Mouse (Mus musculus) kidney, postnatal 10 days (tissue): Measurements from ENCODE around the gene Bdnf.

Experiments used
- DNase-seq: peaks from one replicate; pipeline ENCODE4 v3.0.0; 2021; ENCODE audit warnings: mixed read lengths

The Bdnf gene

DNA sequence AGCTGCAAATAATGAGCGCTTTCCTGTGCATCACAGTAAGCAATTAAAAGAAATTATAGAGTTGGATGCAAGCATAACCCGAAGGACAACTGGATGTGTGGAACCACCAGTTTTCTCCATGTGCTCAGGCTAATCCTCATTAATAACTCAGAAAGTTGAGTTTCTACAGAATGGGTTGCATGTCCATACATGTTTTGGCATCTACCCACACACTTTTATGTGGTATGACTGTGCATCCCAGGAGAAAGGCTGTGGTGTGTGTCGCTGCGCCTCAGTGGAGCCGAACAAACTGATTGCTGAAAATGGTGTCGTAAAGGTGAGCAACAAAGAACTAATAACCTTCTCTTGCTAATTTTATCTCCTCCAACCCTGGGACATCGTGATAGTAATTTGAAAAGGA, 34.8 kb downstream of the Bdnf start:
- DNase-seq, result no peak

DNA sequence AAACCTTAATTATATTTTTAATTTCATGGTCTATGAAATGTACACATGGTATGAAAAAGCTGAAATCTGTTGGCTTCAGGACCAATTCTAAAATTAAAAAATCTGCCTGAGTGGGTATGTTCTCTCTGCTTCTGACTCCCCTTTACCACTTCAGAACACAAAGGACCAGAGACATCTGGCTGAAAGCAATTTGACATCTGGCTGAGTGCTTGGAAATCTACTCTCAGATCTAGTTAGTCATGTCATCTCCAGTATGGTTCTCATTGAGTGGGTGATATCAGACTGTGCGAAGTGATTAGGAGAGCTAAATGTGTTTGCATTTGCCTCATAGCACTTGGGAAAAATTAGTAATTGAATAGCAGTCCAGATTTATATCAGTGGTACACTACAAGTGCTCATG, 36.5 kb downstream of the Bdnf start:
- no peak for DNase-seq

DNA sequence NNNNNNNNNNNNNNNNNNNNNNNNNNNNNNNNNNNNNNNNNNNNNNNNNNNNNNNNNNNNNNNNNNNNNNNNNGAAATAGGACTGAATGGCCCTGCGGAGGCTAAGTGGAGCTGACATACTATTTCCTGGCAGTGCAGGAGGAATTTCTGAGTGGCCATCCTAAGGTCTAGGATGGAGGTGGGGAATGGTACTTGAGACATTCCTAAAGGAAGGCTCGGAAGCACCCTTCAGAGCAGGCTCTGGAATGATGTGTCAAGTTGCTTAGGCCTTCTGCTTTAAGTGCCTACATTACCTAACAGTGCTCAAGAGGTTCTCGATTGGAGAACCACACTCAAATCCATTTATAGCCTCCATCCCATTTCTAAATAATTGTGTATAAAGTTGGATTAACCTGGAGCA, 50.8 kb downstream of the Bdnf start:
- no peak for DNase-seq

DNA sequence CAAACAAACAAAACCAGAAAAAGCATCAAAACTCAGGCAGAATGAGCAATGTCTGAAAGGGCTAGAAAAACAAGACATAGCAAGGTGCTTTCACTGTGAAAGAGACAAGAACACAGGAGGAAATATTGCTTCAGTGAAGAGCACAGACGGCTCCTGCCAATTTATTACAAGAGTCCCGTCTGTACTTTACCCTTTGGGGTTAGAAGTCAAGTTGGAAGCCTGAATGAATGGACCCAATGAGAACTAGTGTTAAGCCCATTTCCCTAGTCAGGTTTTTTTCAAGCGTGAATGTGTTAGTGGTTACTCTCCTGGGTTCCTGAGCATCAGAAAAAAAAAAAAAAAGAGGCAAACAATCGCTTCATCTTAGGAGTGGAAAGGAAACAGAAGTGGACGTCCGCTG, 51.3 kb downstream of the Bdnf start:
- DNase-seq, result no peak

DNA sequence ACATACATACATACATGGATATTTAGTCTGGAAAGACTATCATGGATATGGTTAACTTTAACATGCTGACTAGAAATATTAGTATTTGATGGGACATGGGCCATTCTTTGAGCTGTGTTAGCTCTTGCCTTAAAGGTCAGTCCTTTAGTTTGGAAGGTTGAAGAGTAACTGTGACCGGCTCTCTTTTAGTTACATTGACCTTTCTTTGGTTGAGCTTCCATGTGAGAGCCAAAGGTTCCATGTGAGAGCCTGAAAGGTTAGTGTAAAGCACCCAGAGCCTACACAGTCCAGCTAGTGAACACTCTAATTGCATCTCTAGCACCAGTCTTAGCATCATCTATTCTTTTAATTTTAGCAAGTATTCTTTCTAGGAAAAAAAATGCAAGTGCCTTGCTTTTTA, 54.7 kb downstream of the Bdnf start:
- no peak for DNase-seq

DNA sequence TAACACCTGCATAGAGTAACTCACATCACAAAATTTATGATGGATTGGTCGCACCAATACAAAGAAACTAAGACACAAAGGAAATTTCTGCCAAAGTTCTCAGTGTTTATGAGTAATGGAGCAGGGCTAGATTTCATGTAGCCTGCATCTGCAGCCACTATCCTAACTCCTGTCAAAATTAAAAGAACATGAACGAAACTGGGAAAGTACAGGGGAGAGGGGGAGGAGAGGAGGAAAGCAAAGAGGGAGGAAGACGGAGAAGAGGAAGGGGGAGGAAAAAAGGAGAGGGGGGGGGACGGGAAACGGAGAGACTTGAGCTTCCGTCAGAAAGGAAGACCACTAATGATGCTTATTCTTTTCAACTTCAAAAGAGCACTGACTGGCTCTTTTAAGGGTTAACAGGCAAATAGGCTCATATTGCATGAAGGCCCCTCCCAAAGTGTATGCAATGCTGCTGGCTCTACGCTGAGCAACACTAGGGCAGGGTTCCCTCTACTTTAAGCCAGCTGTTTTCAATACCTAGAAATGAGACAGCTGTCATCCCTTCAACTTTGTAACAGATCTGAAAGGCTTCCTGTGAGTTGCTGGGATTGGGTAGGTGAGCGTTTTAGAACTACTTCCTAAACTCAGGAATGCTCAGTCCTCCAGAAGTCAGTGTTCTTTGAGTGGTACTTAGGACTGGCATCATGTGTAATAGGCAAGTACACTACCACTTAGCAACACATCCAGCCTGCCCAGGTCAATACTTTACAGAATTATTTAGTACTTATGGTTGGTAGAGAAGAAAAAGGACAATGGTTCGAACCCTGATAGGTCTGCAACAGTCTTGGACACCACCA, 58.9 kb downstream of the Bdnf start:
- no peak for DNase-seq

DNA sequence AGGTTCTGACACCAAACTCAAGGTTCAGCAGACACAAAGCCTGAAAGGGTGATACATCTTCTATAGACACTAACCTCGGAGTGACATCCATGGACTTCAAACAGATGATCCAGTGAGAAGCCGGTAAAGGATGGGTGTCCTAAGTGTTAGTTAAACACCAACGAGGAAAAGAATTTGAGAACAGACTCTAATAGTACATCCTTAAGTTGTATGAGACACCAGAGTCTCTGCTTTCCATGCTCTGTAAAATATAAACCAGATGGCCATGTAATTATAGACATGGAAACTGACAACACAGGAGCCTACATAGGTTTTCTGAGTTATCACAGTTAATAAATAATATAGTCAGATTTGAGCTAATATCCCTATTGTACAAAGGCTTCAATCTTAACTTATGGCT, 59.7 kb downstream of the Bdnf start:
- DNase-seq, result no peak

DNA sequence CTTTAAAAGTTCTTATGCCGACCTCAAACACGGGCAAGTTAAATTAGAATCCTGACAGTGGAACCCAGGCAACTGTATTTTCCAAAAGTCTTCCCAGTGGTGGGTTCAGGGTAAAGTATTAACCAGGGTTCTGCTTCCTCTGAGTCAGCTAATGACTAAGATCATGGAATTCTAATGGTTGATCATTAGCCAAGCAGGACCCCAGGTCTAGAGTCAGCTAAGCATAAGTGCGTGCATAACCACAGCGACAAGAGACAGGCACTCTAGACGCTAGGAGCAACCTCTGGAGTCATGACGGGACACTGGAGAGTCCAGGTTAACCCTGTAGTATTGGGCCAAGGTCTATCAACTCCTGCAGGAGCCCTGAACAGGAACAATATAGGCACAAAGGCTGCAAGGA, 60.2 kb downstream of the Bdnf start:
- DNase-seq, result peak; percentile 40

DNA sequence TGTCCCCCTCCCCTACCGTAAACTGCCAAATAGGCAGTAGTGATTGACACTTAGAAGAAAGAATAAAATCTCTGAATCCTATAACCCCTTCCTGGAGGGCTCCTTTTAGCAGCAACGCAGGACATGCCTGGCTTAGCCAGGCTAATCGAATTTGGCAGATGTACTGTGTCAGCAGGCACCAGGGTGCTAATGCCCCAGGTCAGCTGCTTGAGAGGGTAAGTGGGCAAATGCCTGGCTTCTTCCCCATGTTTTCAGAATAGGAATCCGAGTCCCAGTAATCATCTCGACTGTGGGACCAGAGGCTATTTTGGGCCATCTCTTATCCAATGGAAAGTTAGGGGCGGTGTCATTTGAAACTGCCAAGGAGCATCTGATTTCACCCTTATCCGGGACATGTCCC, 60.8 kb downstream of the Bdnf start:
- peak; percentile 14 for DNase-seq

DNA sequence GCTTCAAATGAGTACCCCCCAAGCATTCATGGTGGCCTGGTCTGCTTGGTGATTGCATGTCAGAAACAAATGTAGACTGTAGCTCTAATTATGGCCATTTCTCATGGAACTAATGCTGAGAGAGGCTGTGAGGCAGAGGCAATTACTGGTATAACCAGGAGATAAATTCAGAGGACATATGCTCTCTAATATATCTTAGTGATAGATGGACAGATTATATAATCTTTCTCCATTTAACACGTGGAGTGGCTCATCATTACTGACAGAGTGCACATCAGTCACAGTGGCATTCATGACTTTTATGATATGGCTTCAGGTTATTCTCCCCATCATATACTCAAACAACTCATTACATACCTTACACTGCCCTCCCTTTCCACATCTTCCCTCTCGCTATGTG, 61.8 kb downstream of the Bdnf start:
- no peak for DNase-seq

DNA sequence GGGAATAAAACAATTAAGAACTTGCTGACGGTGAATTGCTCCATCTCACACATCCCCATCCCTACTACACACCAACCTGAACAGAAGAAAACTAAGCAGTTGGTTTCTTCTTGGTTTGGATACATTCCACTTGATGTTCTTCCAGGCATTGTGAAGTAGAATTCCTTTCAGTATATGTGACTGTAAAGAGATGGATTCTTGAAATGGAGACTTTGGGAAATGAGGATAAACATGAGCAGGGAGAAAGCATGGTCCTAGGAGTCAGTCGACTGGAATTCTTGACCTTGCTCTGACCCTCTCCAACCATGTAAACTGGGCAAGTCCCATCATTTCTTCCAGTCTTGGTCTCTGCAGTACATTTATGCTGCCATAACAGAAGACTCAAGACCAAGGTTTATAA, 63.8 kb downstream of the Bdnf start:
- no peak for DNase-seq

DNA sequence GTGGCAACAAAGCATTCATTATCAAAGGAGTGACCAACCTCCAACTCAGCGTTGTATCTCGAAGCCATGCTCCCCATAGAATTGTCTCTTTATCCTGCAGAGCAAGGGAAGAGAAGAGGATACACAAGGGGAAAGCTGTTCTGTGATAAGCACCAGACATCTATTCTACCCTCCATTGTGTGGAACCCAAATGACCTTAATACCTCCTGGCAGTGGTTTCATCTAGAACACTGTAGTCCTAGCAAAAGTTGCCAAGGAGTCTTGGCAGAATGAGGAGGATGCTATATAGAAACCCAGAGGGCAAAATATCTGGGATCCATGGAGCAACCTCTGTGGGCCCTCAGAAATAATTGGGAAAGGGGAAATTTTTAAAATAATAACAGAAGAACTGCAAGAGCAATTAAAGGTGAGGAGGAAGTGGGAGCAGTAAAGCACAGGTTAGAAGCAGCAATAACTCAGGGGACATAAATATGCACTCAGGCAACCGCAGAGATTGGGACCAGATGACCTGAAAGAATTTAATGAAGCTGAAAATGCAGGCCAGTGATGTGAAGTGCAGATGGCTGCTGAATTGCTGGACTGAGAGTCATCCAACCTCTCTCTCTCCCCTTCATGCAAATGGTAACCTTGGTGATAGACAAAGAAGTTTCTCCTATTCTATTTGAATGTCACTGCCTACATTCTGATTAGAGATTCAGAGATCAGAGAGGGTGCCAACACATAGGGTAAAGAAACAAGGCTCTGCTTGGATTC, 68.9 kb downstream of the Bdnf start:
- no peak for DNase-seq

DNA sequence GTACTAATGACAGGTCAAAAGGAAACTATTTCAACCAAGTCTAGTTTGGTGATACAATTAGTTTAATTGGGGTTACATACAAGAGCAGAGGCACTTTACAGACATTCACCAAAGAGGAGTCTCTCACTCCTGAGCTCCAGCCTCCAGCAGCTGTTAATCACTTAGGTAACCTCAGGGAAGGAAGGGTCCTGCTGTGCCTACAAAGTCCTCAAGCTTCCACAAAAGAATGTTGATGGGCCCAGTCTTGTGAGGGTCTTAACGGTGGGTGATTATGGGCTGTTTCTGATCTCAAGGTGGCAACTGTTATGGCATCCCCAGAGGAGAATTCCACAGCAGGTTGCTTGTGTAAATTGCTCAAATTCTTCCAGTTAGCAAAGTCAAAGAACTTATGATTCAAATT, 71.7 kb downstream of the Bdnf start:
- DNase-seq, result no peak

DNA sequence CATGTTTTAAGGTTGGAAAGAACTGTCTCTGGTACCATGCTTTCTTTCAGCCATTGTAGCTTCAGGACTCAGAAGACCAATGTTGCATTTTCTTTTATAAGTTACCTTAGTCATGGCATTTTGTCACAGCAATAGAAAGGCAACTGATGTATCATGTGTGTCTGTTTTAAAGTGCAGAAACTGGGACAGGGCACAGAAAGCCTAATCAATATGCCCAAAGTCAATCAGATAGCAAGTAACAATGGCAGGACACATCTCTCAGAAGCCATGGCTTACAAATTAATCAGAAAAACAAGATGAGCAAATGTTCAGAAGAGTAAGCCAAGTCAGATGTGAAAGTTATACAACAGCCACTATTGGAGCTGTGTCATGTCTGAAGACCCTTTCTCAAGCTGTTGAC, 73.9 kb downstream of the Bdnf start:
- no peak for DNase-seq

DNA sequence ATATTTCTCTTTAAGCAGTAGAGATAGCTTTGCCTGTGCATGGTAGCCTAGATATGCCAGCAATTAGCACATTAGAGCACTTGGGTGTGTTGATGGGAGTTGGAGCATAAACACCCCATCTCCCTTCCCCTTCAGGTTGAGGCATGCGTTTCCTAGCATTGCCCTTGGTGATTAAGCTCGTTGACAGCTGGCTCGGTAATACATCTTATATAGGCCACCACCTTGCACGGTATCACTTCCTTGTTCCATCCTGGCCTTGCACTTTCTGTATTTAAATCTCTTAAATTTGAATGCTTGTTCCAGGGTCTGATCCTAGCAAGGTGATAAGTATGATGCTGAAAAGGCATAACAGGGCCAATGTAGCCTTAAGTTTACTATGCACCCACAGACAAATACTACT, 74.3 kb downstream of the Bdnf start:
- DNase-seq, result no peak

DNA sequence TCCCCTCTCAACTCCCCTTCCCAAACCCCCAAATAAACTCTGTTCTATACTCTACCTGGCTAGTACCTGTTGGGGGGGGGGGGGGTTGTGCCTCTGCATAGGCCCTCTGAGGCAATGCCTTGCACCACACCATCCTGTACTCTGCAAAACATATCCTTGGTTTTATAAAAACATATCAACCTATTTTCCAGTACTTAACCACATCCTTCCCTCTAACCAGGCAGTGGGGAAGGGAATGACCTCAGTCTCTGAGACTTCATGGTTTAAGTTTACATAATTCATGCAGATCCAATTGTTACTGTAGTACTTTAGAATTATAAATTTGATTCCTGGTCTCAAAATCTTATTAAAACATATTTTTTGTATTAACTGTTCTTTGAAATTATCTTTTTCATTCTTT, 75.5 kb downstream of the Bdnf start:
- DNase-seq, result no peak

DNA sequence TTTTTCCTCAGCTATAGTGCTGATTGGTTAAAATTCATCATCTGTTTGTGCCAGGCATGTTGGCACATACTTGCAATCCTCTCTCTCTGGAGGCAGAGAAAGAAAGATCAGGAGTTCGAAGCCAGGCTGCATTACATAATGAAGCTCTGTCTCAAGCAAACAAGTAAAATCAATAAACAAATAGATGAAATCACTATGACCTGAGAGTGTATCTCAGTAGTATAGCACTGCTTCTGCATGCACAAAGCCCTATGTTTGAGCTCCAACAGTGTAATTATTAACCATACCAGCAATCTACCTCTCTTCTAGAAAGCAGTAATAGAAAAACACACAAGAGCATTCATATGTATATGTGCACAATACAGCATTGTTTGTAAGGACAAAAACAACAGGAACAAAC, 76.0 kb downstream of the Bdnf start:
- DNase-seq, result no peak

DNA sequence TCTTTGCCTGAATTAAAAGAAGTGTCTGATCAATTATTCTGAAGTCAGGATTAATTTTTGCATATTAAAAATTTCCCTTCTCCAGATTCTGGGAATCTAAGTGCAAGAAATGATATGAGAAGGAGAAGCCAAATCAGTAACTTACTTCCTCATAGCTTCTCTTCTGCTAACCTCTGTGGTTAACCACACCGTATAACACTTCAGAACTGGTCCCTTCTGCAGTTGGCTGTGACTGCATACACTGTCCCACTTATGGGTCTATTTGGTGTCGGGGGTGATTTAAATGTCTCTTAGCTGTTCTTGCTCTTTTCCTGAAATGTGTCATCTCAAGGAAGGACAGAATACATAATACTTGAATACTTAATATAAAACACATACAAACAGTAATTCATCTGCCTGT, 81.8 kb downstream of the Bdnf start:
- DNase-seq, result no peak

DNA sequence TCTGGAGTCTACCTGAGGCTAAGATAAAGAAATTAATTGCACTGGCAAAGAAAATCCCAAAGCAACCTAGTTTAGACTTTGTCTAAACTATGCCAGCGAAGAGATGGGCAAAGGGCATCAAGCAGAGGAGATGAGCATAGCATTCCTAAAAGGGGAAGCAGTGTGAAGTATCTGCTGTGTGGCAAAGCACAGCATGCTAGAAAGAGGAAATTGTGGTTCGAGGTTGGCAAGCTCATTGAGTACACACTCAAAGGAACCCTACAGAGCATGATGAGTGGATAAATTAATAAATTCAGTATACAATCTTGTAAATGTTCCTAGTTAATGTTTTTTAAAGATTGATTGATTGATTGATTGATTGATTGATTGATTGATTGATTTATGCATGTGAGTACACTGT, 92.3 kb downstream of the Bdnf start:
- no peak for DNase-seq

DNA sequence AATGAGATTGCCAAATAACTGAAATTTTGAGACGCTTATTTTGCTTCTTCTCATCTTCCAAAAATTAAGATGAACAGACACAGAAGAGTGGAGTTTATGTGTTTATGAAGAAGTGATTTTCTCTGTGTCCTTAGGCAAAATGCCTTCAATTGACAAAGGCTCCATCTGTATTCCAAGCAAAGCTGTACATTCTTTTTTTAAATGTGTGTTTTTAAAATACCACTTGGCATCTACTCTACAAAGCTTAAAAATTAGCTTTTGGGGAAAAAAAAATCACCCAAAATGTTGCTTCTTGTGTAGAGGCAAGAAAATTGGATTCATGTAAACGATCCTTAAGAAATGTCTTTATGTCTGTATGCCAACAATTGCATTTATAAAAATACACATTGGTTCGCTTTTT, 94.3 kb downstream of the Bdnf start:
- no peak for DNase-seq

DNA sequence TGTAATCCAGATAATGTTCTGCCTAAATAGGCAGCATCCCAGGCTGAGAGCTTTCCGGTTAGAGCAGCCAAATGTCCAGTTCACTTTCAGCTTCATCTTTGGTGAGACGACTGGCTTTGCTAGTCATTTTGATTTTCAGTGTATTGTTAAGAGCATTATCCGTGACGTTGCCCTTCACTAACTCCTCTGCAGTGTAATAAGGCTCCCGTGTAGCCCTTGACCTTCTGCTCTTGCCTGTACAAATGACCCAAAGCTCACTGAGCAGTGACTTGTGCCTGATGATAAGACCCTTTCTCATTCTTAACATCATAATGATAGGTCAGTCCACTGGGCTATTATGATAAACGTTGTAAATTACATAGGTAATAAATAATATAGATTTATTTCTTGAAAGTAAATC, 101.9 kb downstream of the Bdnf start:
- no peak for DNase-seq
